Mouse (Mus musculus): ENCODE results near the gene Tmem267. TPM values are rescaled to one million over a fixed set of nuclear protein-coding genes. Genes with fewer than 3 reads are reported as not detected.
"Not testable (repeated sequence)": the region's sequence is repeated elsewhere in the genome, so short reads cannot be mapped to it uniquely, and the experiment has no call there.

Tmem267 gene
- polyA plus RNA-seq, 1 experiment: 3.9 TPM

DNA sequence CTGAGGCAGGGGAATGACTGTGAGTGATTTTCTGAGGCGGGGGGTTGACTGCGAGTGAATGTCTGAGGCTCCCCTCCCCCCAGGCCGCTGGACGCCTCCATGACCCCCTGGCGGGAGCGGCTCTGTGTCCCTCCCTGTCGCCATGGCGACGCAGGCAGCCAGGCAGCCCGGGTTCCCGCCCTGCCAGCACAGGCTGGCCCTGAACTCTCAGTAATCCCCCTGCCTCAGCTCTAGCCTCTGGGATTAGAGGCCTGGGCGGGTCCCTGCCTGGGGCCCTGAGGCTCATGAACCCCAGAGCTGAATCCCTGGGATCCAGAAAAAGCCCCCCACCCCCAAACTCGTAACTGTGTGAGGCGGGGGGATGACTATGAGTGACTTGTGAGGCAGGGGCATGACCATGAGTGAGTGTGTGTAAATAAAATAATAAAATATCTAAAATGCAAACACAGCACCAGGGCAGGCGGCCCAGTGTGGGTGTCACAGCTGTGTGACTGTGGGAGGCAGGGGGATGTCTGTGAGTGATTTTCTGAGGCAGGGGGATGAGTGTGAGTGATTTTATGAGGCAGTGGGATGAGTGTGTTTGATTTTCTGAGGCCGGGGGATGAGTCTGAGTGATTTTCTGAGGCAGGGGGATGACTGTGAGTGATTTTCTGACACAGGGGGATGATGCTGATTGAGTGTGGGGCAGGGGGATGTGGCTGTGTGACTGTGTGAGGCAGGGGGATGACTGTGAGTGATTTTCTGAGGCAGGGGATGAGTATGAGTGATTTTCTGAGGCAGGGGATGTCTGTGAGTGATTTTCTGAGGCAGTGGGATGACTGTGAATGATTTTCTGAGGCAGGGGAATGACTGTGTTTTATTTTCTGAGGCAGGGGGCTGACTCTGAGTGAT lies 108.7 kb downstream of the Tmem267 start:
- not testable (repeated sequence) for H3K79me2 ChIP-seq (ENCODE audit: control insufficient read depth, insufficient read depth); H3K79me3 ChIP-seq (ENCODE audit: low read depth); H3K4me3 ChIP-seq (ENCODE audit: insufficient read depth, poor library complexity, severe bottlenecking); H3K27me3 ChIP-seq (ENCODE audit: control insufficient read depth, insufficient read depth, insufficient read length); H3K36me3 ChIP-seq (ENCODE audit: control insufficient read depth, insufficient read depth); H3ac ChIP-seq (ENCODE audit: control insufficient read depth, insufficient read length, low read depth)

DNA sequence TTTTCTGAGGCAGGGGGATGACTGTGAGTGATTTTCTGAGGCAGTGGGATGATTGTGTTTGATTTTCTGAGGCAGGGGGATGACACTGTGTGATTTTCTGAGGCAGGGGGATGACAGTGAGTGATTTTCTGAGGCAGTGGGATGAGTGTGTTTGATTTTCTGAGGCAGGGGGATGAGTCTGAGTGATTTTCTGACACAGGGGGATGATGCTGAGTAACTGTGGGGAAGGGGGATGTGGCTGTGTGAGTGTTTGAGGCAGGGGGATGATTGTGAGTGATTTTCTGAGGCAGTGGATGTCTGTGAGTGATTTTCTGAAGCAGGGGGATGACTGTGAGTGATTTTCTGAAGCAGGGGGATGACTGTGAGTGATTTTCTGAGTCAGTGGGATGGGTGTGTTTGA lies 110.6 kb downstream of the Tmem267 start:
- not testable (repeated sequence) for H3K36me3 ChIP-seq (ENCODE audit: control insufficient read depth, insufficient read depth); H3ac ChIP-seq (ENCODE audit: control insufficient read depth, insufficient read length, low read depth)

DNA sequence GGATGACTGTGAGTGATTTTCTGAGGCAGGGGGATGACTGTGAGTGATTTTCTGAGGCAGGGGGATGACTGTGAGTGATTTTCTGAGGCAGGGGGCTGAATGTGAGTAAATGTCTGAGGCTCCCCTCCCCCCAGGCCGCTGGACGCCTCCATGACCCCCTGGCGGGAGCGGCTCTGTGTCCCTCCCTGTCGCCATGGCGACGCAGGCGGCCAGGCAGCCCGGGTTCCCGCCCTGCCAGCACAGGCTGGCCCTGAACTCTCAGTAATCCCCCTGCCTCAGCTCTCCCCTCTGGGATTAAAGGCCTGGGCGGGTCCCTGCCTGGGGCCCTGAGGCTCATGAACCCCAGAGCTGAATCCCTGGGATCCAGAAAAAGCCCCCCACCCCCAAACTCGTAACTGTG lies 111.2 kb downstream of the Tmem267 start:
- H3ac ChIP-seq (ENCODE audit: control insufficient read depth, insufficient read length, low read depth); H3K4me3 ChIP-seq (ENCODE audit: insufficient read depth, poor library complexity, severe bottlenecking); H3K79me2 ChIP-seq (ENCODE audit: control insufficient read depth, insufficient read depth); H3K27me3 ChIP-seq (ENCODE audit: control insufficient read depth, insufficient read depth, insufficient read length); H3K79me3 ChIP-seq (ENCODE audit: low read depth); H3K36me3 ChIP-seq (ENCODE audit: control insufficient read depth, insufficient read depth): not testable (repeated sequence)

More for the DNA sequence above, 110.6 kb downstream of the Tmem267 start:
- H3K27me3 ChIP-seq (ENCODE audit: control insufficient read depth, insufficient read depth, insufficient read length); H3K4me3 ChIP-seq (ENCODE audit: insufficient read depth, poor library complexity, severe bottlenecking); H3K79me3 ChIP-seq (ENCODE audit: low read depth); H3K79me2 ChIP-seq (ENCODE audit: control insufficient read depth, insufficient read depth): not testable (repeated sequence)

DNA sequence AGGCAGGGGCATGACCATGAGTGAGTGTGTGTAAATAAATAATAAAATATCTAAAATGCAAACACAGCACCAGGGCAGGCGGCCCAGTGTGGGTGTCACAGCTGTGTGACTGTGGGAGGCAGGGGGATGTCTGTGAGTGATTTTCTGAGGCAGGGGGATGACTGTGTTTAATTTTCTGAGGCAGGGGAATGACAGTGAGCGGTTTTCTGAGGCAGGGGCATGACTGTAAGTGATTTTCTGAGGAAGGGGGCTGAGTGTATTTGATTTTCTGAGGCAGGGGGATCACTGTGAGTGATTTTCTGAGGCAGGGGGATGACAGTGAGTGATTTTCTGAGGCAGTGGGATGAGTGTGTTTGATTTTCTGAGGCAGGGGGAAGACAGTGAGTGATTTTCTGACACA lies 111.7 kb downstream of the Tmem267 start:
- not testable (repeated sequence) for H3K4me3 ChIP-seq (ENCODE audit: insufficient read depth, poor library complexity, severe bottlenecking); H3ac ChIP-seq (ENCODE audit: control insufficient read depth, insufficient read length, low read depth); H3K79me2 ChIP-seq (ENCODE audit: control insufficient read depth, insufficient read depth); H3K27me3 ChIP-seq (ENCODE audit: control insufficient read depth, insufficient read depth, insufficient read length); H3K79me3 ChIP-seq (ENCODE audit: low read depth); H3K36me3 ChIP-seq (ENCODE audit: control insufficient read depth, insufficient read depth)

DNA sequence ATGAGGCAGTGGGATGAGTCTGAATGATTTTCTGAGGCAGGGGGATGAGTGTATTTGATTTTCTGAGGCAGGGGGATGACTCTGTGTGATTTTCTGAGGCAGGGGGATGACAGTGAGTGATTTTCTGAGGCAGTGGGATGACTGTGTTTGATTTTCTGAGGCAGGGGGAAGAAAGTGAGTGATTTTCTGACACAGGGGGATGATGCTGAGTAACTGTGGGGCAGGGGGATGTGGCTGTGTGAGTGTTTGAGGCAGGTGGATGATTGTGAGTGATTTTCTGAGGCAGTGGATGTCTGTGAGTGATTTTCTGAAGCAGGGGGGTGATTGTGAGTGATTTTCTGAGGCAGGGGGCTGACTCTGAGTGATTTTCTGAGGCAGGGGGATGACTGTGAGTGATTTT lies 112.3 kb downstream of the Tmem267 start:
- not testable (repeated sequence) for H3K27me3 ChIP-seq (ENCODE audit: control insufficient read depth, insufficient read depth, insufficient read length); H3K79me3 ChIP-seq (ENCODE audit: low read depth); H3ac ChIP-seq (ENCODE audit: control insufficient read depth, insufficient read length, low read depth); H3K4me3 ChIP-seq (ENCODE audit: insufficient read depth, poor library complexity, severe bottlenecking); H3K36me3 ChIP-seq (ENCODE audit: control insufficient read depth, insufficient read depth); H3K79me2 ChIP-seq (ENCODE audit: control insufficient read depth, insufficient read depth)

DNA sequence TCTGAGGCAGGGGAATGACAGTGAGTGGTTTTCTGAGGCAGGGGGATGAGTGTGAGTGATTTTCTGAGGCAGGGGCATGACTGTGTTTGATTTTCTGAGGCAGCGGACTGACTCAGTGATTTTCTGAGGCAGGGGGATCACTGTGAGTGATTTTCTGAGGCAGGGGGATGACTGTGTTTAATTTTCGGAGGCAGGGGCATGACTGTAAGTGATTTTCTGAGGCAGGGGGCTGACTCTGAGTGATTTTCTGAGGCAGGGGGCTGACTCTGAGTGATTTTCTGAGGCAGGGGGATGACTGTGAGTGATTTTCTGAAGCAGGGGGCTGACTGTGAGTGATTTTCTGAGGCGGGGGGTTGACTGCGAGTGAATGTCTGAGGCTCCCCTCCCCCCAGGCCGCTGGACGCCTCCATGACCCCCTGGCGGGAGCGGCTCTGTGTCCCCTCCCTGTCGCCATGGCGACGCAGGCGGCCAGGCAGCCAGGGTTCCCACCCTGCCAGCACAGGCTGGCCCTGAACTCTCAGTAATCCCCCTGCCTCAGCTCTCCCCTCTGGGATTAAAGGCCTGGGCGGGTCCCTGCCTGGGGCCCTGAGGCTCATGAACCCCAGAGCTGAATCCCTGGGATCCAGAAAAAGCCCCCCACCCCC lies 115.0 kb downstream of the Tmem267 start:
- H3K27me3 ChIP-seq (ENCODE audit: control insufficient read depth, insufficient read depth, insufficient read length); H3K79me2 ChIP-seq (ENCODE audit: control insufficient read depth, insufficient read depth); H3ac ChIP-seq (ENCODE audit: control insufficient read depth, insufficient read length, low read depth); H3K79me3 ChIP-seq (ENCODE audit: low read depth); H3K36me3 ChIP-seq (ENCODE audit: control insufficient read depth, insufficient read depth); H3K4me3 ChIP-seq (ENCODE audit: insufficient read depth, poor library complexity, severe bottlenecking): not testable (repeated sequence)

DNA sequence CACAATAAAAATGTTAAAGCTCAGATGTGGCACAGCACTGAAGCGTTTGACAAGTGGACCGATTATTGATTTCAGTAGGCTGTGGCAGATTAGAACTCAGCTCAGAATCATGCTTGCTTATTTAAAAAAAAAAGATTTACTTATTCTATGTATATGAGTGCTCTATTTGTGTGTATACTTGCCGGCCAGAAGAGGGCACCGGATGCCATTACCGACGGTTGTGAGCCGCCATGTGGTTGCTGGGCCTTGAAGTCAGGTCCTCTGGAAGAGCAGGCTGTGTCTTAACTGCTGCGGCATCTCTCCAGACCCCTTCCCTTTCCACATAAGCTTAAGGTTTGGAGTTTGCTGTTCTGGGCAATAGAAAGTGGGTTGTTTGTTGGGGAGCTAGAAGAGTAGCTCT lies 116.1 kb downstream of the Tmem267 start:
- H3ac ChIP-seq (ENCODE audit: control insufficient read depth, insufficient read length, low read depth); H3K27me3 ChIP-seq (ENCODE audit: control insufficient read depth, insufficient read depth, insufficient read length); H3K79me2 ChIP-seq (ENCODE audit: control insufficient read depth, insufficient read depth); H3K36me3 ChIP-seq (ENCODE audit: control insufficient read depth, insufficient read depth); H3K4me3 ChIP-seq (ENCODE audit: insufficient read depth, poor library complexity, severe bottlenecking); H3K79me3 ChIP-seq (ENCODE audit: low read depth): not testable (repeated sequence)

DNA sequence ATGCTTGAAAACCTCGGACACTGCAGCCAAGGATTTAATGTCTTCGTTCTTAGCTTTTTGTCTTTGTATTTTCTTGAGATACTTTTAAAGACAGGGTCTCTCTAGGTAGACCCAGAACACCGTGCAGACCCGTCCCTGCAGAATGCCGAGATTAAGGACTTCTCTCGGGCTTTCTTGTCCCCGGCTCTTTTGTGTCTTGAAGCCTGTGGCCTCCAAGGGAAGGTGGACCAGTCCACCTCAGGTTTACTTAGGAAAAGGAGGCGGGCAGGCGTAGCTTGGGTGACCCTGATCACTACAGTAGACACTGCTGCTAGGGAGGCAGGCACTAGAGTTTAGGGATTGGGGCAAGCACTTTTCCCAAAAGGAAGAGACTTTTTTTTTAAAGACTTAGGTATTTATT lies 116.5 kb downstream of the Tmem267 start:
- not testable (repeated sequence) for H3K79me2 ChIP-seq (ENCODE audit: control insufficient read depth, insufficient read depth); H3ac ChIP-seq (ENCODE audit: control insufficient read depth, insufficient read length, low read depth); H3K27me3 ChIP-seq (ENCODE audit: control insufficient read depth, insufficient read depth, insufficient read length); H3K4me3 ChIP-seq (ENCODE audit: insufficient read depth, poor library complexity, severe bottlenecking); H3K36me3 ChIP-seq (ENCODE audit: control insufficient read depth, insufficient read depth); H3K79me3 ChIP-seq (ENCODE audit: low read depth)
